Mouse (Mus musculus) urinary bladder, postnatal 0 days (tissue): ENCODE data around the gene Lpar1. TPM values are rescaled to one million over a fixed set of nuclear protein-coding genes. Genes with fewer than 3 reads are reported as not detected.

Source experiments
- microRNA-seq: library from miRNA; unstranded; fragments of <30 nt; microRNA quantifications from one replicate; pipeline ENCODE4, GENCODE M21; 2016
- polyA plus RNA-seq: library from polyadenylated mRNA; unstranded; fragments of >200 nt; fragmentation: Nextera tagmentation; extraction: Ambion mirVana; gene quantifications from 2 replicates; pipeline ENCODE4 v1.2.1, GENCODE M21; 2015

The Lpar1 gene
- polyA plus RNA-seq, result 35.6 and 37.6 TPM in 2 replicates

DNA sequence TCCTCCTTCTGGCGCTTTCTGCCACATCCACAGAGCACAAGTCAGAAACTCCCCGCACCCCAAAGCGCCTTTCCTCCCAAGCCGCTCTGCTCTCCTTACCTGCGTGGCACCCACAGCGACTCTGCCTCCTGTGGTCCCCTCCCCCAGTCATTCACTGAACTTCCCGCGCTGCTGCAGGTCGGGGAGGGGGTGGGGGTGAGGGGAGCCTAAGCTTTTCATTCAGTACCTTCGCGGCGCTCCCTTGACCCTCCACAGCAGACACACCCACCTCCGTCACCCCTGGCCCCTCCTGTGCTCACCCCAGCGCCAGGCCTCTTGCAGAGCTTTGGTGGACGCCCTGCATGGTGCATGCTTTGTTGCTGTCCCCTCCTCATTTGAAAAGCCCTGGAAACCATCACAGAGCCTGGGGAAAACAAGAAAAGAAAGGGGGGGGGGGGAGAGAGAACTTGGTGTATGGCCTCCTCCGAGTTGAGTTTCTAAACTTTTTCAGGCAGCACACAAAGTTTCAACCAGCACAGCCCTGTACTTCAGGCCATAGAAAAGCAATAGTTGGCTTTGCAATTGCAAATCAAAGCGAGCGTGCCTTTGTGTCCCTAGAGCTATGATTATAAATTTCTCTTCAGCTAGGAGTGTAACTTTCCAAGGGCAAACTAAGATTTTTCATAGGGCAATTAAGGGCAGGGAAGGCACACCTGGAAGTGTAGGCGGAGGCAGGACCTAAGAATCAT, at the start of gene Lpar1:
TSS of gene Lpar1 (minus strand) at position 268 of the 728 bp plus-strand sequence.

Small RNA genes lying within 50 kb of the gene (microRNA-seq; reads per million reads assigned to microRNA genes)
- gene Mir3095, result not detected

Other genes starting within 250 kb of the Lpar1 start
- gene Olfr267, start 233.8 kb upstream of the Lpar1 start, polyA plus RNA-seq, result not detected in 2 replicates